Mouse (Mus musculus): ENCODE results near the gene Rnf181.
A peak's percentile ranks its signal among the peaks of the same experiment; 100 is the strongest.

Rnf181 gene

GRCm38 (mm10) chr6:72329019-72329418, 37.7 kb downstream of the Rnf181 start:
- no peak for DNase-seq (ENCODE audit: low spot score in 2 of 2)

- peak in 1 of 2 experiments; percentile 37 for DNase-seq (ENCODE audit: low spot score in 2 of 2)
Observed at GRCm38 (mm10) chr6:72326274-72326673, 40.5 kb downstream of the Rnf181 start.

GRCm38 (mm10) chr6:72323786-72324508, 42.8 kb downstream of the Rnf181 start:
- peak in 1 of 2 experiments; percentile 27 for DNase-seq (ENCODE audit: low spot score in 2 of 2)

- DNase-seq (ENCODE audit: low spot score in 2 of 2), result no peak
Observed at GRCm38 (mm10) chr6:72322936-72323335, 43.8 kb downstream of the Rnf181 start.

DNA sequence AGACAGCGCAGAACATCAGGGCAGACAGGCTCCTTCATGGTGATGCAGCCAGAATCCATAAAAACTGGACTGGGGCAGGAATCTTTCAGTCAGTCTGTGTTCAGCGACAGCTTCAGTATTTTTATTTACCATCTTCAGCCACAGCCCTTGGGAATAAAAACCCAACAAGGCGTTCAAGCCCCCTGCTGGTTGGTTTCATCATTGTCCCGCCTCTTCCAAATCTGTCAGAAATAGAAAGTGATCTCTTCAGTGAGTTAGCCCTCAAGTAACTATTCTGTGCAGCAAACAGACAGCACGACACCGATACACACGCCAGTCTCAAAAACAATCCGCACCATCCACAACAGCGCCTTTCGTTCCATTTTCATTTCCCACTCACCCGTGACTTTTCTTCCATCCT, 47.7 kb downstream of the Rnf181 start:
- peak in 1 of 2 experiments; percentile 40 for DNase-seq (ENCODE audit: low spot score in 2 of 2)

DNA sequence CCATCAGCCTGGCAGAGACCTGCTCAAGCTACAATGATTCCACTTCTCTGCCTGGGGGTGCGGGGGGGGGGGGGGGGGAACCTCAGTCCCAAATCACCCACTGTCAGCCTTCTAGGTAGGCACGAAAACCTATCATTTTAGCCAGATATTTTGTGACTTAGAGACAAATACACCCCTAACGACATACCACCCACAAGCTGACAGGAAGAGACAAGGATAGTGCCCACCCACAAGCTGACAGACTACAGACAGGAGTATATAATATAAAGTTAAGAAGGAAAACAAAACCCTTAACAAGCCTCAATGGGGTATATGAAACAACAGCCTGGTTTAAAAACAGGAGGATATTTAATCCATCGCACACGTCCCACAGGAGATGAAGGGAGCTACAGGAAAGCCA, 48.3 kb downstream of the Rnf181 start:
- no peak for DNase-seq (ENCODE audit: low spot score in 2 of 2)

- no peak for DNase-seq (ENCODE audit: low spot score in 2 of 2)
Observed at GRCm38 (mm10) chr6:72316044-72316443, 50.7 kb downstream of the Rnf181 start.

- DNase-seq (ENCODE audit: low spot score in 2 of 2), result no peak
Observed at GRCm38 (mm10) chr6:72315384-72315783, 51.4 kb downstream of the Rnf181 start.

- DNase-seq (ENCODE audit: low spot score in 2 of 2), result no peak
Observed at GRCm38 (mm10) chr6:72313124-72313867, 53.5 kb downstream of the Rnf181 start.

GRCm38 (mm10) chr6:72312198-72312597, 54.6 kb downstream of the Rnf181 start:
- no peak for DNase-seq (ENCODE audit: low spot score in 2 of 2)
